Mouse (Mus musculus) thymus, postnatal 10 days (tissue): ENCODE data around the gene Eif3i.
A peak's percentile ranks its signal among the peaks of the same experiment; 100 is the strongest.

ENCODE experiments used
- DNase-seq, 2 experiments: peaks; one replicate each; pipeline ENCODE4 v3.0.0; 2021; ENCODE audit warnings: low spot score in 2 of 2

The Eif3i gene

GRCm38 (mm10) chr4:129600233-129601158 lies at the start of gene Eif3i, which contains the start of gene Tmem234:
Eif3i (minus strand) TSS chr4:129600648.
Tmem234 (plus strand) TSS chr4:129600668.
- peak; percentile 78 to 84 for DNase-seq

GRCm38 (mm10) chr4:129648656-129649055 lies 48.2 kb upstream of the Eif3i start:
- DNase-seq = no peak

GRCm38 (mm10) chr4:129645204-129645603 lies 44.8 kb upstream of the Eif3i start:
- no peak for DNase-seq

- no peak for DNase-seq
These were observed 41.3 kb upstream of the Eif3i start for GRCm38 (mm10) chr4:129641756-129642155.

GRCm38 (mm10) chr4:129640638-129641467 lies 40.4 kb upstream of the Eif3i start, which contains the start of gene Txlna:
Txlna (minus strand) TSS chr4:129641065.
- DNase-seq = peak; percentile 91 to 96

- DNase-seq = peak in 1 of 2 experiments; percentile 36
These were observed 39.7 kb upstream of the Eif3i start for GRCm38 (mm10) chr4:129640101-129640637.

GRCm38 (mm10) chr4:129639221-129639620 lies 38.8 kb upstream of the Eif3i start:
- DNase-seq = no peak

GRCm38 (mm10) chr4:129633852-129634251 lies 33.4 kb upstream of the Eif3i start:
- no peak for DNase-seq

- no peak for DNase-seq
These were observed 31.4 kb upstream of the Eif3i start for GRCm38 (mm10) chr4:129631867-129632266.

GRCm38 (mm10) chr4:129630944-129631343 lies 30.5 kb upstream of the Eif3i start:
- DNase-seq = no peak

- DNase-seq = no peak
These were observed 25.6 kb upstream of the Eif3i start for GRCm38 (mm10) chr4:129626035-129626434.

GRCm38 (mm10) chr4:129625496-129625895 lies 25.0 kb upstream of the Eif3i start:
- DNase-seq = no peak

- peak; percentile 58 to 64 for DNase-seq
These were observed 24.6 kb upstream of the Eif3i start for GRCm38 (mm10) chr4:129625029-129625370.

- DNase-seq = peak; percentile 82 to 85
These were observed 24.0 kb upstream of the Eif3i start for GRCm38 (mm10) chr4:129624281-129625028.

- no peak for DNase-seq
These were observed 23.2 kb upstream of the Eif3i start, which contains the start of gene Ccdc28b for GRCm38 (mm10) chr4:129623681-129624091. Ccdc28b (minus strand) TSS chr4:129623947.

GRCm38 (mm10) chr4:129622803-129623535 lies 22.5 kb upstream of the Eif3i start:
- no peak for DNase-seq

GRCm38 (mm10) chr4:129622120-129622802 lies 21.8 kb upstream of the Eif3i start:
- DNase-seq = no peak

GRCm38 (mm10) chr4:129621283-129621841 lies 20.9 kb upstream of the Eif3i start:
- no peak for DNase-seq

GRCm38 (mm10) chr4:129620419-129621282 lies 20.2 kb upstream of the Eif3i start:
- no peak for DNase-seq
